In genomic region chr5:107017544-107017943, GRCm38 (mm10) we compare ENCODE assay signal across 12 mouse cellular contexts. TPM values are rescaled to one million over a fixed set of nuclear protein-coding genes. Genes with fewer than 3 reads are reported as not detected.
DNase-seq lines count a peak whose midpoint lies in the region; ATAC-seq and TF ChIP-seq lines count a peak whose summit lies in the region.
"Had no signal": no experiment of that assay in that cellular context is flagged by ENCODE, and none has a peak within 500 bp of the region (broad histone marks: within the 10 kb centered on the region; RNA-seq: fewer than 3 reads in every experiment).

No protein-coding gene starts in this region.

- peak; percentile 31 for TF ChIP-seq CTCF in hindbrain, postnatal 0 days (IDR thresholded peaks at IDR 0.05; ENCODE audit: low read depth)

- H3K4me1 ChIP-seq in hindbrain, postnatal 0 days (ENCODE audit: insufficient read depth, low read length) = no peaks in the 10 kb centered on the region; the same call in 1 of the 2 replicates
- H3K4me1 ChIP-seq in hindbrain, embryonic 12.5 days = 0 out of 2 replicates have a peak, but pooled peaks cover 4% of the 10 kb centered on the region

- no peak overlapping the region for H3K4me3 ChIP-seq in hindbrain, postnatal 0 days (ENCODE audit: low read length)
- no peak overlapping the region for H3K4me3 ChIP-seq in hindbrain, embryonic 12.5 days
- H3K4me3 ChIP-seq: myocyte had no signal

- no peak overlapping the region for H3K4me2 ChIP-seq in hindbrain, postnatal 0 days (ENCODE audit: low read depth, low read length)
- H3K4me2 ChIP-seq in hindbrain, embryonic 12.5 days (replicated peaks) = no peak overlapping the region

- H3K27me3 ChIP-seq in hindbrain, postnatal 0 days (ENCODE audit: insufficient read depth, low read length) = no peaks in the 10 kb centered on the region
- no peaks in the 10 kb centered on the region for H3K27me3 ChIP-seq in hindbrain, embryonic 12.5 days

- no peak for DNase-seq in hindbrain, postnatal 0 days (ENCODE audit: low spot score)
- DNase-seq in thymus, postnatal 4 days = peak; percentile 50
- DNase-seq in thymus, postnatal 25 days = no peak
- peak; percentile 48 for DNase-seq in c-Kit-positive CD71-positive TER-119-negative erythroid progenitor cells, embryonic 14.5 days (ENCODE audit: low read depth)
- DNase-seq in urinary bladder, postnatal 14 days (ENCODE audit: low spot score) = no peak
- no peak for DNase-seq in left cerebral cortex, postnatal 4 days
- no peak for DNase-seq in gastrocnemius, postnatal 10 days
- DNase-seq: gastrocnemius, postnatal 25 days; lung, postnatal 36 days; right cerebral cortex, adult 18-20 months had no signal

- WGBS in hindbrain, postnatal 0 days = 74% methylated on average over 2 of the region's 2 CpGs
- 72% methylated on average over 2 of the region's 2 CpGs for whole genome bisulfite sequencing in hindbrain, embryonic 12.5 days

- H3K9ac ChIP-seq in hindbrain, postnatal 0 days (replicated peaks; ENCODE audit: low read length) = no peak overlapping the region
- no peak overlapping the region for H3K9ac ChIP-seq in hindbrain, embryonic 12.5 days

- intact Hi-C loops in left cerebral cortex, postnatal 4 days (cut with DNase I) = no loop called here

- no peak for ATAC-seq in hindbrain, postnatal 0 days
- no peak for ATAC-seq in hindbrain, embryonic 12.5 days (ENCODE audit: low FRiP score)

- no peaks in the 10 kb centered on the region for H3K36me3 ChIP-seq in hindbrain, postnatal 0 days (ENCODE audit: insufficient read depth, low read length)
- H3K36me3 ChIP-seq in hindbrain, embryonic 12.5 days = no peaks in the 10 kb centered on the region

- H3K27ac ChIP-seq in hindbrain, postnatal 0 days = no peak overlapping the region
- H3K27ac ChIP-seq in hindbrain, embryonic 12.5 days = no peak overlapping the region

- H3K9me3 ChIP-seq in hindbrain, postnatal 0 days (ENCODE audit: low read length) = no peaks in the 10 kb centered on the region
- 0 out of 2 replicates have a peak, but pooled peaks cover 5% of the 10 kb centered on the region for H3K9me3 ChIP-seq in hindbrain, embryonic 12.5 days (replicated peaks)

RNA-seq across cellular contexts. Expression of gene Cdc7, which starts 53.4 kb away (rescaled TPM):
- 23.3 and 25.5 TPM in 2 replicates for total RNA-seq in hindbrain, postnatal 0 days (2014; rRNA removed)
- polyA plus RNA-seq in hindbrain, postnatal 0 days (2015; fragmentation: Nextera tagmentation; extraction: Ambion mirVana) = 21.4 and 22.4 TPM in 2 replicates
- 43.3 and 44.7 TPM in 2 replicates for polyA plus RNA-seq in hindbrain, embryonic 12.5 days (2016; fragmentation: Nextera tagmentation; extraction: Ambion mirVana)
- total RNA-seq in left cerebral cortex, postnatal 4 days (2021) = 10 to 100 TPM; 22.7 to 30.1 TPM
- total RNA-seq in gastrocnemius, postnatal 10 days (2021) = 1 to 10 TPM; 3.3 to 3.5 TPM

Comparison
In these comparisons a context has a peak if more than half of its experiments do, and no peak if none do; other contexts are left out.
1. DNase-seq: peak in thymus, postnatal 4 days (single experiment) and c-Kit-positive CD71-positive TER-119-negative erythroid progenitor cells, embryonic 14.5 days (single experiment); none in hindbrain, postnatal 0 days (single experiment), thymus, postnatal 25 days (single experiment), urinary bladder, postnatal 14 days (single experiment), left cerebral cortex, postnatal 4 days (single experiment) and gastrocnemius, postnatal 10 days (single experiment).